Mouse (Mus musculus) heart, adult 8-10 months (tissue): Measurements from ENCODE around the gene Olfr474. TPM values are rescaled to one million over a fixed set of nuclear protein-coding genes. Genes with fewer than 3 reads are reported as not detected.
"Not testable (repeated sequence)": the region's sequence is repeated elsewhere in the genome, so short reads cannot be mapped to it uniquely, and the experiment has no call there.

Source experiments
- DNase-seq: peaks from one replicate; pipeline ENCODE4 v3.0.0; 2022; ENCODE audit warnings: low spot score
- total RNA-seq, 4 experiments: library from RNA; stranded (reverse); gene quantifications; 2 replicates each; pipeline ENCODE4 v1.2.4; 2022

Gene Olfr474
- total RNA-seq = not detected

DNA sequence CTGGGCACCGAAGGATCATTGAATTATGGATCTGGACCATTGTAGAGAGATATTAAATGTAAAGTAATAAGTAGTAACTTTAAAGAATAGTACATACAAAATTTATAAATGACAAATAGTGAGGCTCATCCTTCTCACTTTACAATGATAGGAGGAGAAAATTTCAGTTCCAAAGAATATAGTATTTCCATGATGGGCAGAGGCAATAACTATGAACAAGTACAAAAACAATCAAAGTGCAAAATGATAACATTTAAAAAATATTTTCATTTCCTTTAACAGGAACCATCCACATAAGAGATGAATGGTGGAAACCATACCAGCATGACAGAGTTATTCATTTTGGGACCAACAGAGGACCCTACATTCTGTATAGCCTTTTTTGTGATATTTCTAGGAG lies at the start of gene Olfr474:
Gene Olfr474, plus strand, starts transcription at position 301 of the 400 bp plus-strand sequence.
- DNase-seq = no peak

- DNase-seq = no peak
Observed at GRCm38 (mm10) chr7:107930146-107930545, 24.3 kb upstream of the Olfr474 start, which contains the start of gene Olfr473. Gene Olfr473 (plus strand): TSS chr7:107930446.

GRCm38 (mm10) chr7:107952539-107952938 lies 1.9 kb upstream of the Olfr474 start:
- DNase-seq = not testable (repeated sequence)

DNA sequence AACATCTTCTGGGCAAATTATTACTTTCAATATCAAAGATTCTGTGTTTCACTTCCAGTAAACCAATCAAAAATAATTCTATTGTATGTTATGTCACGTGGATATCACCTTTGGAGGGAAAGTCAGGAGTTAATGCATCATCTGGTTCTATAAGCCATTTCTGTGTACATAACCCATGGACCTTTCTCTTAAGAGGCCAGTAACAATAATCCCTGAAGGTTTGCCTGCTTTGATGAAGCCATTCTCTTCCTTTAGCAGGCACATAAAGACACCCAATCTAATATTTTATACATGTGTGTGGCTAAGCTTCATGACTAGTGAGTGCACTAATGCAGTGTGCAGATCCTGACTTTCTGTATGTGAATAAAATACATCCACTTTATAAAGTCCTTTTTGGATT lies 10.1 kb downstream of the Olfr474 start, which contains the start of gene Olfr476:
Gene Olfr476, plus strand, starts transcription at position 301 of the 400 bp plus-strand sequence.
- DNase-seq = no peak

- no peak for DNase-seq
Observed at GRCm38 (mm10) chr7:107986393-107986792, 31.9 kb downstream of the Olfr474 start, which contains the start of gene Olfr477. Gene Olfr477 (plus strand): TSS chr7:107986693.

Other genes starting within 250 kb of the Olfr474 start
- gene Cyb5r2, start 196.6 kb upstream of the Olfr474 start, total RNA-seq = under 1 TPM in 1 of 4 experiments, not detected in 3; 0.16 TPM
- gene Ovch2, start 153.4 kb upstream of the Olfr474 start, total RNA-seq = not detected
- not detected for gene Olfr467, start 142.4 kb upstream of the Olfr474 start, total RNA-seq
- gene Olfr469, start 129.1 kb upstream of the Olfr474 start, total RNA-seq = not detected
- not detected for gene Olfr470, start 107.2 kb upstream of the Olfr474 start, total RNA-seq
- not detected for gene Olfr472, start 56.7 kb upstream of the Olfr474 start, total RNA-seq
- not detected for gene Olfr473, start 24.2 kb upstream of the Olfr474 start, total RNA-seq
- not detected for gene Olfr476, start 10.2 kb downstream of the Olfr474 start, total RNA-seq
- under 1 TPM in 1 of 4 experiments, not detected in 3; 0.09 TPM for gene Olfr477, start 32.0 kb downstream of the Olfr474 start, total RNA-seq
- gene Olfr478, start 79.3 kb downstream of the Olfr474 start, total RNA-seq = not detected
- gene Olfr479, start 96.0 kb downstream of the Olfr474 start, total RNA-seq = not detected
- gene Olfr480, start 112.7 kb downstream of the Olfr474 start, total RNA-seq = not detected
- not detected for gene Olfr481, start 125.2 kb downstream of the Olfr474 start, total RNA-seq
- under 1 TPM; 0.43 to 0.90 (median 0.77) TPM for gene Olfr482, start 142.9 kb downstream of the Olfr474 start, total RNA-seq
- gene Olfr483, start 146.2 kb downstream of the Olfr474 start, total RNA-seq = not detected
- not detected for gene Olfr484, start 172.8 kb downstream of the Olfr474 start, total RNA-seq
- not detected for gene Olfr485, start 205.2 kb downstream of the Olfr474 start, total RNA-seq
- gene Olfr486, start 218.1 kb downstream of the Olfr474 start, total RNA-seq = not detected